Mouse (Mus musculus): ENCODE measurements around the gene Dlx5. TPM values are rescaled to one million over a fixed set of nuclear protein-coding genes. Genes with fewer than 3 reads are reported as not detected.

Dlx5 gene
- polyA plus RNA-seq, 1 experiment from 2014 or later = 0.34 TPM

GRCm38 (mm10) chr6:6877981-6878840, 3.7 kb downstream of the Dlx5 start:
- no peak overlapping the region for H3K4me3 ChIP-seq (ENCODE audit: low read length)
- H3K9ac ChIP-seq (ENCODE audit: low read depth, low read length) = no peak overlapping the region
- H3K4me1 ChIP-seq (ENCODE audit: control insufficient read depth, insufficient read depth, low read length) = peaks cover 7% of the 10 kb centered on the region; the same call in 1 of the 2 replicates
- ATAC-seq (ENCODE audit: low FRiP score, low TSS enrichment) = peak; percentile 24; the same call in 1 of the 2 replicates
- no peaks in the 10 kb centered on the region for H3K9me3 ChIP-seq (ENCODE audit: control insufficient read depth, low read length)
- peaks cover 97% of the 10 kb centered on the region for H3K27me3 ChIP-seq (ENCODE audit: control insufficient read depth, insufficient read depth, low read length)
- H3K27ac ChIP-seq (ENCODE audit: low read depth, low read length) = no peak overlapping the region
- no peaks in the 10 kb centered on the region for H3K36me3 ChIP-seq (ENCODE audit: control insufficient read depth, insufficient read depth, low read length)
- H3K4me2 ChIP-seq (replicated peaks; ENCODE audit: low read depth, low read length) = no peak overlapping the region
- WGBS = 5% methylated on average over 34 of the region's 34 CpGs

GRCm38 (mm10) chr6:6877346-6877910, 4.5 kb downstream of the Dlx5 start:
- Histone ChIP-seq H3K9ac (ENCODE audit: low read depth, low read length) (no peak overlapping the region), H3K27ac (ENCODE audit: low read depth, low read length) (no peak overlapping the region), H3K27me3 (ENCODE audit: control insufficient read depth, insufficient read depth, low read length) (peaks cover 97% of the 10 kb centered on the region), H3K4me3 (ENCODE audit: low read length) (no peak overlapping the region), H3K9me3 (ENCODE audit: control insufficient read depth, low read length) (no peaks in the 10 kb centered on the region), H3K4me1 (ENCODE audit: control insufficient read depth, insufficient read depth, low read length) (peaks cover 7% of the 10 kb centered on the region; the same call in 1 of the 2 replicates), H3K36me3 (ENCODE audit: control insufficient read depth, insufficient read depth, low read length) (no peaks in the 10 kb centered on the region), H3K4me2 (replicated peaks; ENCODE audit: low read depth, low read length) (no peak overlapping the region)
- 18% methylated on average over 5 of the region's 5 CpGs for whole genome bisulfite sequencing
- no peak for ATAC-seq (ENCODE audit: low FRiP score, low TSS enrichment)

- H3K4me3 ChIP-seq (ENCODE audit: low read length) = no peak overlapping the region
- H3K27me3 ChIP-seq (ENCODE audit: control insufficient read depth, insufficient read depth, low read length) = peaks cover 99% of the 10 kb centered on the region
- no peaks in the 10 kb centered on the region for H3K9me3 ChIP-seq (ENCODE audit: control insufficient read depth, low read length)
- no peak for ATAC-seq (ENCODE audit: low FRiP score, low TSS enrichment)
- peaks cover 7% of the 10 kb centered on the region; the same call in 1 of the 2 replicates for H3K4me1 ChIP-seq (ENCODE audit: control insufficient read depth, insufficient read depth, low read length)
- 14% methylated on average over 7 of the region's 7 CpGs for WGBS
- H3K4me2 ChIP-seq (replicated peaks; ENCODE audit: low read depth, low read length) = no peak overlapping the region
- H3K27ac ChIP-seq (ENCODE audit: low read depth, low read length) = no peak overlapping the region
- H3K9ac ChIP-seq (ENCODE audit: low read depth, low read length) = no peak overlapping the region
- no peaks in the 10 kb centered on the region for H3K36me3 ChIP-seq (ENCODE audit: control insufficient read depth, insufficient read depth, low read length)
These were observed 5.2 kb downstream of the Dlx5 start for GRCm38 (mm10) chr6:6876731-6877130.

GRCm38 (mm10) chr6:6876231-6876630, 5.7 kb downstream of the Dlx5 start:
- H3K9me3 ChIP-seq (ENCODE audit: control insufficient read depth, low read length) = no peaks in the 10 kb centered on the region
- H3K4me3 ChIP-seq (ENCODE audit: low read length) = no peak overlapping the region
- WGBS = 8% methylated on average over 2 of the region's 2 CpGs
- peaks cover 5% of the 10 kb centered on the region; the same call in 1 of the 2 replicates for H3K4me1 ChIP-seq (ENCODE audit: control insufficient read depth, insufficient read depth, low read length)
- H3K27me3 ChIP-seq (ENCODE audit: control insufficient read depth, insufficient read depth, low read length) = peaks cover 99% of the 10 kb centered on the region
- H3K27ac ChIP-seq (ENCODE audit: low read depth, low read length) = no peak overlapping the region
- no peak for ATAC-seq (ENCODE audit: low FRiP score, low TSS enrichment)
- no peaks in the 10 kb centered on the region for H3K36me3 ChIP-seq (ENCODE audit: control insufficient read depth, insufficient read depth, low read length)
- H3K9ac ChIP-seq (ENCODE audit: low read depth, low read length) = no peak overlapping the region
- H3K4me2 ChIP-seq (replicated peaks; ENCODE audit: low read depth, low read length) = no peak overlapping the region

GRCm38 (mm10) chr6:6875676-6876075, 6.2 kb downstream of the Dlx5 start:
- ATAC-seq (ENCODE audit: low FRiP score, low TSS enrichment) = no peak
- H3K4me2 ChIP-seq (replicated peaks; ENCODE audit: low read depth, low read length) = no peak overlapping the region
- H3K4me3 ChIP-seq (ENCODE audit: low read length) = no peak overlapping the region
- no peaks in the 10 kb centered on the region for H3K36me3 ChIP-seq (ENCODE audit: control insufficient read depth, insufficient read depth, low read length)
- H3K9ac ChIP-seq (ENCODE audit: low read depth, low read length) = no peak overlapping the region
- H3K27me3 ChIP-seq (ENCODE audit: control insufficient read depth, insufficient read depth, low read length) = peaks cover 98% of the 10 kb centered on the region
- WGBS = 1% methylated on average over 9 of the region's 9 CpGs
- no peaks in the 10 kb centered on the region for H3K9me3 ChIP-seq (ENCODE audit: control insufficient read depth, low read length)
- no peaks in the 10 kb centered on the region for H3K4me1 ChIP-seq (ENCODE audit: control insufficient read depth, insufficient read depth, low read length)
- no peak overlapping the region for H3K27ac ChIP-seq (ENCODE audit: low read depth, low read length)

GRCm38 (mm10) chr6:6875136-6875535, 6.7 kb downstream of the Dlx5 start:
- Histone ChIP-seq H3K27me3 (ENCODE audit: control insufficient read depth, insufficient read depth, low read length) (peaks cover 98% of the 10 kb centered on the region), H3K9me3 (ENCODE audit: control insufficient read depth, low read length) (no peaks in the 10 kb centered on the region), H3K4me2 (replicated peaks; ENCODE audit: low read depth, low read length) (no peak overlapping the region), H3K27ac (ENCODE audit: low read depth, low read length) (no peak overlapping the region), H3K4me3 (ENCODE audit: low read length) (no peak overlapping the region), H3K4me1 (ENCODE audit: control insufficient read depth, insufficient read depth, low read length) (no peaks in the 10 kb centered on the region), H3K9ac (ENCODE audit: low read depth, low read length) (no peak overlapping the region), H3K36me3 (ENCODE audit: control insufficient read depth, insufficient read depth, low read length) (no peaks in the 10 kb centered on the region)
- no peak for ATAC-seq (ENCODE audit: low FRiP score, low TSS enrichment)
- WGBS = under 1% methylated on average over 11 of the region's 11 CpGs

GRCm38 (mm10) chr6:6874073-6874771, 7.7 kb downstream of the Dlx5 start:
- under 1% methylated on average over 23 of the region's 25 CpGs for WGBS
- H3K36me3 ChIP-seq (ENCODE audit: control insufficient read depth, insufficient read depth, low read length) = no peaks in the 10 kb centered on the region
- no peak for ATAC-seq (ENCODE audit: low FRiP score, low TSS enrichment)
- no peak overlapping the region for H3K9ac ChIP-seq (ENCODE audit: low read depth, low read length)
- no peak overlapping the region for H3K4me2 ChIP-seq (replicated peaks; ENCODE audit: low read depth, low read length)
- no peaks in the 10 kb centered on the region for H3K4me1 ChIP-seq (ENCODE audit: control insufficient read depth, insufficient read depth, low read length)
- H3K27me3 ChIP-seq (ENCODE audit: control insufficient read depth, insufficient read depth, low read length) = peaks cover 98% of the 10 kb centered on the region
- no peak overlapping the region for H3K27ac ChIP-seq (ENCODE audit: low read depth, low read length)
- no peak overlapping the region for H3K4me3 ChIP-seq (ENCODE audit: low read length)
- no peaks in the 10 kb centered on the region for H3K9me3 ChIP-seq (ENCODE audit: control insufficient read depth, low read length)

- Histone ChIP-seq H3K4me2 (replicated peaks; ENCODE audit: low read depth, low read length) (no peak overlapping the region), H3K4me3 (ENCODE audit: low read length) (no peak overlapping the region), H3K27ac (ENCODE audit: low read depth, low read length) (no peak overlapping the region), H3K9ac (ENCODE audit: low read depth, low read length) (no peak overlapping the region), H3K4me1 (ENCODE audit: control insufficient read depth, insufficient read depth, low read length) (no peaks in the 10 kb centered on the region), H3K9me3 (ENCODE audit: control insufficient read depth, low read length) (no peaks in the 10 kb centered on the region), H3K36me3 (ENCODE audit: control insufficient read depth, insufficient read depth, low read length) (no peaks in the 10 kb centered on the region), H3K27me3 (ENCODE audit: control insufficient read depth, insufficient read depth, low read length) (peaks cover 98% of the 10 kb centered on the region)
- ATAC-seq (ENCODE audit: low FRiP score, low TSS enrichment) = no peak
- WGBS = under 1% methylated on average over 19 of the region's 19 CpGs
These were observed 8.3 kb downstream of the Dlx5 start for GRCm38 (mm10) chr6:6873476-6874072.
